Mouse (Mus musculus) urinary bladder, postnatal 25 days (tissue): ENCODE measurements at regions not wholly inside any gene's neighbourhood (a gene's known extent, or its start where the extent isn't known, plus 50 kb on each side); places are given as distances from the start of the nearest gene placed in this dataset.

Experiments used
- DNase-seq: peaks from one replicate; pipeline ENCODE4 v3.0.0; 2022; ENCODE audit warnings: low spot score

DNA sequence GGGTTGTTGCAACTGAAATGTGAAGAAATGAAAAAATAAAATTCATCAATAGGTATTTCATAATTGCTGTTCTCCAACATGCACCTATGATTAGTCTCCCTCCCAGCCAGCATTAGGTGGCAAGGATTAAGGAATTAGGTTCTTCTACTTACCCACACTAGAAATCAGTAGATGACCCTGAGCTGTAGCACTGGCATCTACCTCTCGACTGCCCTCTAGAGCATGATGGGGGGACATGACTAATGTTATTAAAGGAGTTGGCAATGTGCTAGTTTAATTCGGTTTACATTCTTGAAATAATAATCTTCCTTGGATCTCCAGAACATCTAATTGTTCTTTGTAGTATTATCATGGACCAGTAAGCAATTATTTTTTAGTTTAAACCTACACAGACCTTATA, 370.9 kb downstream of the Dcdc2c start:
- no peak for DNase-seq

GRCm38 (mm10) chr12:28176016-28176415, 376.2 kb downstream of the Dcdc2c start:
- no peak for DNase-seq

DNA sequence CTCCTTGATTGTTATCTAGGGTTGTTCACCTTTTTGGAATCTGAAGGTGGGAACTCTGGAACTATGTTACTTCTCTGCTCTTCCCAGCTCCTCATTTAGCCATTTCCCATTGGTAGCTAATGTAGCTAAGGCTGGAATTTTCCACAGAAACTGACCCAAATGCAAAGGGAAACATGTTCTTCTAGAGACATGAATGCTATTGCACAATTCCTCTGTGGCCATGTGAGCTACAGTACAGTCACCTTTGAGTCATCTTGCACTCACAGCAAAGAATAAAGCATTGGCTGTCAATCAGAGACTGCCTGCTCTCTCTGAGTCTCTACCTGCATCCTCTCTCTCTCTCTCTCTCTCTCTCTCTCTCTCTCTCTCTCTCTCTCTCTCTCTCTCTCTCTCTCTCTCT, 378.1 kb downstream of the Dcdc2c start:
- DNase-seq, result no peak

DNA sequence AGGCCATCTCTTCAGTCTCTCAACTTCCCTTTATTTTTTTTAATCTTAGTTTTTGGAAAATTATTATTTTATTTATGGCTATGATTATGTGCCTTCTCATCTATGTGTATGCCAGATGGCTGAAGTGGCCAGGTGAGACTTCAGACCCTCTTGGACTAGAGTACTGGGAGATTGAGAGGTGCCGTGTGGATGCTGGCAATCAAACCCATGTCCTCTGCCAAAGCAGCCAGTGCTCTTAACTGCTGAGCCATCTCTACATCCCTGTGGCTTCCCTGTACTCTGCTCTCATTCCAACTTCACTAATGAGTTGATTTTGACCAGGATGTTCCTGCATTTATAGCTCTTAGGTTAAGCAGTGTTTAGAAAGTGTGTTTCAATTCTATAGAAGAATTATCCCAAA, 393.4 kb downstream of the Dcdc2c start:
- no peak for DNase-seq

DNA sequence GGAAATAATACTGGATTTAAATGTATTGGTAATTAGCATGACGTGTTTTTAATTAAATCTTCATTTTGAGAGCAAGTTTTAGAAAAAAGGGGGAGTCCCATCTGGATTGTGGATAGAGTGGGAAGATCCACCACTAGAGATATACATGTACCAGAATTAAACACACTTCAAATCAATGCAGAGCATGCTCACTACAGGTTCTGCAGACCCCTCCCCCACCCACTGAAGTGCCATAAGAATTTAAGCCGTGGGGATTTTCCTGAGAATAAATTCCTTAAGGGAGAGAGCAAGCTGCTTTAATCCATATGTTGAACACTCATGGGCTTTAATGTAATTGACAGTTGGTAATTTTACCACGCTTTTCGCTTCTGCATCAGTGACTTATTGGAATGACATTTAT, 401.4 kb downstream of the Dcdc2c start:
- no peak for DNase-seq

GRCm38 (mm10) chr12:28135810-28136592, 416.2 kb downstream of the Dcdc2c start:
- no peak for DNase-seq

DNA sequence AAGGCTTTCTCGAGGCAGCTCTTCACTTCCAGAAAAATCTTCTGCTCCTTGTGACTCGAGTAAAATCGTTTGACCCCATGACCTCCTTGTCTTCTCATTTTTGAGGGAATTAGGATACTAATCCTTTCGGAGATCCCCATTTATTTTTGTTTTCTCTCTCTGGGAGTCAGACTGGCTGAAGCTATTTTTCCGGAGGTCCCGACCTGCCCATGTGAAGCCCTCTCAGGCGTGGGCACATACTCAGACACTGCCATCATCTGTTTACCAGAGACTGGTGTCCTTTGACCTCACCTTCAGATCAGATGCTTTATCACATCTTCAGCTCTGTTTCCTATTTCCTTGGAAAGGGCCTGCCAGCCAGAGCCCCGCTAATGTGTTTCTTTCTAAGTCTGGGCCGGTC, 429.4 kb downstream of the Dcdc2c start:
- DNase-seq, result no peak

GRCm38 (mm10) chr12:28120106-28120505, 432.1 kb downstream of the Dcdc2c start:
- DNase-seq, result no peak

DNA sequence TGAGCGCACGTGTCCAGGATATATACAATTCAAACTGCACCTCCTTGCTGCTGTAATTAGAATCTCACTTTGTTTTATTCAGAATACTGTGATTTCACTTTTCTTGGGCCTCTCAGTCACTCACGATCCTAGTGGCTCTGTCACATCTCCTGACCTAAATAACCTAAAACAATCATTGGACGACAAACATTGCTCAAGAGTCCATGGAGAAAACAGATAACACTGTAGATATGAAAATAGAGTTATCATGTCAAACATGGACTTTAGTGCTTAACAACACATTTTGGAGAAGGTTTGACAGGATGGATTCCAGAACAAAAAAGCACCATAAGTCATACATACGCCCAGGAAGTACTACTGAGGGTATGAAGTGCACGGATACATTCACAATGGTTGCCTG, 461.5 kb downstream of the Dcdc2c start:
- DNase-seq, result no peak

GRCm38 (mm10) chr12:28085460-28085859, 466.7 kb downstream of the Dcdc2c start:
- DNase-seq, result no peak

- no peak for DNase-seq
Observed at GRCm38 (mm10) chr12:28076606-28077005, 475.6 kb downstream of the Dcdc2c start.

DNA sequence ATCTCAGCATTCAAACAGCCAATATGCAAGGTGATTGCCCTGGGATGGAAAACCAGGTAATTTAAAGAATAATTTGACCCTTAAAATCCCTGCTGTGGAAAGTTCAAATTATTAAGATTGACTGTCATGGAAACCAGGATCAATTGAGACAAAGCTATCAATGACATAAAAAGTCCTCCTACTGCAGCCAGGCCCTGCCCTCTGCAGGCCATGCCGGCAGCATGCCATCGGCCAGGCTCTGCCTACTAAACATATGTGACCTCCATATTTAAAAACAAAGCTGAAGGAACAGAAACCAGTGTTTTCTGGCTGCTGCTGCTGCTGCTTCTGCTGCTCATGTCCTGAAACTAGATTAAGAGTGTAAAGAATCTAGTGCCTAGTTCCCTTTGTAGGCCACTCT, 483.6 kb downstream of the Dcdc2c start:
- no peak for DNase-seq

GRCm38 (mm10) chr12:28060281-28060680, 491.9 kb downstream of the Dcdc2c start:
- DNase-seq, result no peak

DNA sequence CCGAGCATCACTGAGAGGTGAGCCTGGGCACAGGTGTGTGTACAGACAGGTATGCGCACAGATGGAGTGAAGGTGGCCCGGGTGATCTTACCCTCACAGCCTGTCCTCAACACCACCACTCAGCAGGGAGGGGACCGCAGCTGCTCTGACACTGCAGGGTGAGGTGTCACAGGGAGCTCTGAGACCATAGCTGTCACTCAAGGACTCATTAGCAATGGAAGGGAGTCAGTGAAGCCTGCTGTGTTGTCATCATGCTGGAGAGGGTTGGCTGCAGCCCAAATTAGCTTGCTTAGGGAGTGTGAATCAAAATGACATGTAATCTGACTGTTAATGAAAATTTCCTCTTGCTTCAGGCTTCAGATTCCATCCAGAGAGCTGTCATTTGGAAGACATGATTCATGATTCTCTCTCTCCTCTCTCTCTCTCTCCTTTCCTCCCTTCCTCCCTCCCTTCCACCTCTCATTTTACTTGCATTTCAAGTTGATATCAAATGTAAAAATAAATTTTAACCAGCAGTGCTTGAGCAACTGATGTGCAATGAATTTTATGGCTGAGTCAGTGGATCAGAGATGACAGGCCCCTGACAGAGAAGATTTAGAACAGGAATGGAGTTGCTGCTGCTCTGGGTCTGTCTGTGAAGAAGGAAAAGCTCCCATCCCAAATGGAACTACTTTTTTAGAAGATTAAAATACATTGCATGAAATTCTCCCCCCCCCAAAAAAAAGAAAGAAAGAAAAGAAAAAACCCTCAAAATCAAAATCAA, 496.5 kb downstream of the Dcdc2c start:
- no peak for DNase-seq

DNA sequence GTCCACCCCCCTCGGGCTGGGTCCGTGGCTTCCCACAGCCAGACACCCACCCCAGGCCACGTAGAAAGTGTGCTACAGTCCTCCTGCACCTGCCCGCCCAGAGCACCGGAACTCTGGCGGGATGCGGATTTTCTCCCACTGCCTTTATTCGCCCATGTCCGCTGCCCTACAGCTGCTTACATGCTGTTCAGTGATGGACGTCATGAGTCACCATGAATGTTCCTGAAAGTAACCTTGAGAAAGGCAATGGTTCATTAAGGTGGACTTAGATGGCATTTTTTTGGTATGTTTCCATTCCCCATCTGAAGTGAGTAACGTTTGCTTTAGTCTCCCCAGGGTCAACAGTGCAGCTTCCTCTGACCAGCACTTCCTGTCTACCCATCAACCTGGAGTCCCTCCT, 497.8 kb downstream of the Dcdc2c start:
- DNase-seq, result no peak

DNA sequence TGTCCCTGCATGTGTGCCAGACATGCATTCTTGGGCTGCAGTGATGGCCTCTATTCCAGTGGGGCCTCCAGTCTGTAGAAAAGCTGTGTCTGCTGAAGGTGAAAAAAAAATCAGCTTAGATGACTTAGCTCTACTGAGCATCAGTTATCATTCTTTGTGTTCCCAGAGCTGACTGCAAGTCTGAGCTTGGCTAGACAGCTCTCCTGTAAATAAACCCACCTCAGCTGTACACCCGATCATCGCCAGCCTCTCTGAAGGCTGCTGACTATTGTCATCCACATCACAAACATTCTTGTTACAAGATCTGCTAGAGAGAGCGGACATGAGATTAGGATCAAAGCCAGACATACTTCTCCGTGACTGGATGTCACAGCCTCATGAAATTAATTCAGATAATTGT, 504.2 kb downstream of the Dcdc2c start:
- no peak for DNase-seq

DNA sequence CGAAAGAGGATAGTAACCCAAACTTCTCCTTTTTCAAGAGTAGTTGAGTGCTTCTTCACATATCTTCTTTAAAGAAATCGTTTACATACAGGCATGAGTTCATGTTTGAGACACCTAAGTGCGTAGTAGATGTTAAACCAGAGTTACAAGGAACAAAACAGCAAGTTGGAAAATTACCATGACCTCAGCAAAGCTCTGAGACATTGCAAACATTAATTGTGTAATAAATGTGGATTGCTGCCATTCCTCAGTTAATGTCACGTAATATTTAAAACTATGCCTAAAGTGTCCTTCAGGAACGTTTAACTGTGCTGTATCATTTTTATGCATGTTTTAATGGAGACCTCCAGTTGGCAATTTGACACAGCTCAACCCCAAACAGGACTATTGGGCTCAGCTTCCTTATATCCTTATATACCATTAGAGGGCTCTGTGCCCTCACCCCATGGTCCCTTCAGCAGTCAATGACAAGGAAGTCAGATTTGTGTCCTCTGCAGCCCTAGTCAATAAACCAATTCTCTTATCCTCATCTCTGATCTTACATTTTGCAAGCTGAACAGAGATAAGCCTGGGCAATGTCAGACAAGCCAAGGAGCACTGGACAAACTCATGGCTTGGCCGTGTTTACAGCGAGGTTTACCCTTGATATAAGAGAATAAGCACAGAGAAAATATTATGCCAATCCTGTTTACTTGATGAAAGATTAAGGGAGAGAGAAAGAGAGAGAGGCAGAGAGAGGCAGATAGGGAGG, 513.9 kb downstream of the Dcdc2c start:
- no peak for DNase-seq

GRCm38 (mm10) chr12:27999170-27999569, 553.0 kb downstream of the Dcdc2c start:
- DNase-seq, result no peak

DNA sequence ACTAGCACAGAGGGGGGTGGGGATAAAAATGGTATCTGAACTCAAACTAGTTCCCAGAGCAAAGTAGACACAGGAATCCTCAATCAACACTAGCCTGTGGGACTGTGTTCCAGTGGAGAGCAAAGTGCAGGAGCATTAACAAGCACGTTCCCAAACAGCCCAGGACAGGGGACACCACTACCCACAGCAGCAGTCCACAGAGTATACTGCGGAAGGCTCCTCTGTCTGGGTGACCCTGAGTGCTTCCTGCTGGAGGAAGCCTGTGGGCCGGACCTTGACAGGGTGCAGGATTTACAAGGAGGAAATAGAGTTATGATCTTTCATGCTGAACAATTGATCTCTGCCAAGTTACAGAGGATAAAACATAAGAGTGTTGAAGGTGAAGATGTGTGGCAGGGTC, 560.0 kb downstream of the Dcdc2c start:
- DNase-seq, result no peak

DNA sequence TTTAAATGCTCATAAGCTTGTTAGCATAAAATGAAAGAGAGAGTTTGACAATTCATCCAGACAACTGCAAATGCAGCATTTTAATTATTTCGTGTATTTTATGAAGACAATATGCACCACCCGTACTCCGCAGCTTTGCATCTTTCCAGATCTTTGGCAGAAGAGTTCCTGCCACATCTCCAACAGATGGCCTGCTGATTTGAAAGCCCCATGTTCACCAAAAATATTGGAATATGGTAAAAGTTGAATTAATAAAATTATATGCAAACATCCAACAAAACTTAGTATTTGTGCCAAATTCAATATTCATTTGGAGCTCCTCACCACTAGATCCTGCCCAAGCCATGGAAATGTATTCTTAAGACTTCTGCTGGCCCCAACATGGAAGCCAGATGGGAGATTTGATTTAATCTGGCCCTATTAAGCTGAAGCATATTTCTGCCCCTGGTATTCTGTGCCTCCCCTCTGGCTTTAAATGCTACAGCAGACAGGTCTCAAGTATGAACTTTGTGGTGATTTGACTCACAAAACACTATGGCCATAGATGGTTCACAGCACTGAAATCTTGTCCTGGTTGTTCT, 567.8 kb downstream of the Dcdc2c start:
- no peak for DNase-seq

- no peak for DNase-seq
Observed at GRCm38 (mm10) chr12:27978257-27978931, 573.8 kb downstream of the Dcdc2c start.
